Mouse (Mus musculus) MN1 (cell line): ENCODE results near the gene Ptcra.
"Not testable (repeated sequence)": the region's sequence is repeated elsewhere in the genome, so short reads cannot be mapped to it uniquely, and the experiment has no call there.

Source experiments
- DNase-seq: peaks from one replicate; pipeline ENCODE4 v3.0.0-alpha.2; 2016; ENCODE audit warnings: low spot score

Ptcra gene

GRCm38 (mm10) chr17:46771616-46772015 is 8.1 kb upstream of the Ptcra start:
- no peak for DNase-seq

- DNase-seq: no peak
Measured at GRCm38 (mm10) chr17:46771025-46771424, 7.5 kb upstream of the Ptcra start.

GRCm38 (mm10) chr17:46770546-46770945 is 7.0 kb upstream of the Ptcra start:
- no peak for DNase-seq

- DNase-seq: no peak
Measured at GRCm38 (mm10) chr17:46767868-46768267, 4.4 kb upstream of the Ptcra start.

- DNase-seq: not testable (repeated sequence)
Measured at GRCm38 (mm10) chr17:46764916-46765315, 1.4 kb upstream of the Ptcra start.

GRCm38 (mm10) chr17:46758753-46759152 is 4.8 kb downstream of the Ptcra start:
- DNase-seq: no peak

GRCm38 (mm10) chr17:46751794-46752556 is 11.5 kb downstream of the Ptcra start, which contains the start of gene Cnpy3:
TSS of gene Cnpy3 (minus strand) at chr17:46752214.
- peak; percentile 100 for DNase-seq

- no peak for DNase-seq
Measured at GRCm38 (mm10) chr17:46751056-46751793, 12.3 kb downstream of the Ptcra start.

- DNase-seq: no peak
Measured at GRCm38 (mm10) chr17:46750580-46750979, 12.9 kb downstream of the Ptcra start.

- no peak for DNase-seq
Measured at GRCm38 (mm10) chr17:46749282-46749681, 14.2 kb downstream of the Ptcra start.

- DNase-seq: no peak
Measured at GRCm38 (mm10) chr17:46747806-46748205, 15.7 kb downstream of the Ptcra start.

GRCm38 (mm10) chr17:46747234-46747633 is 16.3 kb downstream of the Ptcra start:
- no peak for DNase-seq

- DNase-seq: no peak
Measured at GRCm38 (mm10) chr17:46745506-46745905, 18.0 kb downstream of the Ptcra start.

- no peak for DNase-seq
Measured at GRCm38 (mm10) chr17:46742986-46743385, 20.5 kb downstream of the Ptcra start.

- DNase-seq: no peak
Measured at GRCm38 (mm10) chr17:46741305-46741704, 22.2 kb downstream of the Ptcra start.

GRCm38 (mm10) chr17:46736160-46736559 is 27.4 kb downstream of the Ptcra start:
- no peak for DNase-seq

GRCm38 (mm10) chr17:46735287-46735686 is 28.2 kb downstream of the Ptcra start:
- DNase-seq: no peak

- DNase-seq: no peak
Measured at GRCm38 (mm10) chr17:46734055-46734454, 29.5 kb downstream of the Ptcra start.

- no peak for DNase-seq
Measured at GRCm38 (mm10) chr17:46728904-46729318, 34.6 kb downstream of the Ptcra start, which contains the start of gene Gnmt. TSS of gene Gnmt (minus strand) at chr17:46729168.

- DNase-seq: no peak
Measured at GRCm38 (mm10) chr17:46728496-46728895, 35.0 kb downstream of the Ptcra start.

GRCm38 (mm10) chr17:46728021-46728420 is 35.5 kb downstream of the Ptcra start:
- no peak for DNase-seq

- DNase-seq: no peak
Measured at GRCm38 (mm10) chr17:46727271-46727670, 36.2 kb downstream of the Ptcra start.
